Mouse (Mus musculus): ENCODE measurements around the gene Ugt1a8.

GRCm38 (mm10) chr1:88215466-88216380 lies 128.1 kb downstream of the Ugt1a8 start:
- TF ChIP-seq CTCF (conservative IDR thresholded peaks at IDR 0.05; ENCODE audit: low read length) (no peak), POU5F1 (IDR thresholded peaks at IDR 0.05; ENCODE audit: borderline replicate concordance, low read length) (no peak), NANOG (IDR thresholded peaks at IDR 0.05; ENCODE audit: borderline replicate concordance, low read length) (no peak)
